Comparison of ENCODE assay signal across 17 mouse cellular contexts in genomic region chr13:44906141-44906540, GRCm38 (mm10).
DNase-seq lines count a peak whose midpoint lies in the region; ATAC-seq lines count a peak whose summit lies in the region.
"Had no signal": no experiment of that assay in that cellular context is flagged by ENCODE, and none has a peak within 500 bp of the region (broad histone marks: within the 10 kb centered on the region; RNA-seq: fewer than 3 reads in every experiment).

No protein-coding gene starts in this region.

- no peak overlapping the region for H3K4me2 ChIP-seq in kidney, embryonic 14.5 days (replicated peaks; ENCODE audit: low read depth, low read length)
- H3K4me2 ChIP-seq: embryonic facial prominence, embryonic 12.5 days; heart, embryonic 12.5 days; hindbrain, embryonic 14.5 days had no signal

- intact Hi-C loops in left cerebral cortex, postnatal 36 days (cut with DNase I): loop anchor here (5.0 kb wide), 1 partner anchor 34 kb away; no protein-coding TSS in a partner anchor

- H3K9ac ChIP-seq in kidney, embryonic 14.5 days (ENCODE audit: low read depth, low read length): no peak overlapping the region
- H3K9ac ChIP-seq: embryonic facial prominence, embryonic 12.5 days; heart, embryonic 12.5 days; hindbrain, embryonic 14.5 days had no signal

- no peak overlapping the region for H3K27ac ChIP-seq in kidney, embryonic 14.5 days (ENCODE audit: low read depth, low read length)
- H3K27ac ChIP-seq in heart, embryonic 10.5 days: no peak overlapping the region
- H3K27ac ChIP-seq: embryonic facial prominence, embryonic 12.5 days; hindbrain, embryonic 14.5 days had no signal

- WGBS in kidney, embryonic 14.5 days: 82% methylated on average over 11 of the region's 11 CpGs
- 93% methylated on average over 11 of the region's 11 CpGs for WGBS in heart, embryonic 10.5 days

- no peaks in the 10 kb centered on the region for H3K27me3 ChIP-seq in kidney, embryonic 14.5 days (ENCODE audit: control insufficient read depth, insufficient read depth, low read length)
- H3K27me3 ChIP-seq in heart, embryonic 10.5 days (ENCODE audit: insufficient read depth, poor library complexity, severe bottlenecking): no peaks in the 10 kb centered on the region
- H3K27me3 ChIP-seq: embryonic facial prominence, embryonic 12.5 days; heart, embryonic 12.5 days had no signal

- peaks cover 7% of the 10 kb centered on the region; the same call in 1 of the 2 replicates for H3K4me1 ChIP-seq in kidney, embryonic 14.5 days (ENCODE audit: control insufficient read depth, insufficient read depth, low read length)
- H3K4me1 ChIP-seq in heart, embryonic 10.5 days: peaks cover 17% of the 10 kb centered on the region; the same call in 1 of the 2 replicates

- peaks cover 58% of the 10 kb centered on the region for H3K36me3 ChIP-seq in kidney, embryonic 14.5 days (ENCODE audit: control insufficient read depth, insufficient read depth, low read length)
- H3K36me3 ChIP-seq in heart, embryonic 10.5 days: peaks cover 81% of the 10 kb centered on the region

- DNase-seq in kidney, adult 11 months: peak; percentile 85
- DNase-seq in kidney, adult 18-20 months: peak; percentile 66
- peak; percentile 74 for DNase-seq in kidney, postnatal 14 days
- no peak for DNase-seq in left cerebral cortex, postnatal 36 days (ENCODE audit: low spot score in 2 of 2)
- DNase-seq in natural killer cell, adult 2 months (ENCODE audit: low spot score in 2 of 2): no peak
- no peak for DNase-seq in heart, embryonic 10.5 days (ENCODE audit: low spot score)
- DNase-seq: adrenal gland, postnatal 10 days; gastrocnemius, postnatal 25 days; layer of hippocampus, adult 9-11 months; lung, postnatal 10 days; thymus, postnatal 14 days had no signal

- ATAC-seq in kidney, embryonic 14.5 days (ENCODE audit: low FRiP score, low TSS enrichment): no peak
- ATAC-seq: intestine, embryonic 16.5 days; midbrain, embryonic 16.5 days had no signal

- H3K9me3 ChIP-seq in kidney, embryonic 14.5 days (ENCODE audit: control insufficient read depth, low read length): no peaks in the 10 kb centered on the region
- H3K9me3 ChIP-seq in heart, embryonic 10.5 days: no peaks in the 10 kb centered on the region
- H3K9me3 ChIP-seq: embryonic facial prominence, embryonic 12.5 days; heart, embryonic 12.5 days had no signal

- no peak overlapping the region for H3K4me3 ChIP-seq in kidney, embryonic 14.5 days (ENCODE audit: low read length)
- H3K4me3 ChIP-seq in heart, embryonic 10.5 days: no peak overlapping the region
- H3K4me3 ChIP-seq: embryonic facial prominence, embryonic 12.5 days; heart, embryonic 12.5 days had no signal

Comparison
In these comparisons a context has a peak if more than half of its experiments do, and no peak if none do; other contexts are left out.
1. DNase-seq: peak in kidney, adult 11 months (single experiment), kidney, adult 18-20 months (single experiment) and kidney, postnatal 14 days (single experiment); none in left cerebral cortex, postnatal 36 days (0 of 2), natural killer cell, adult 2 months (0 of 2) and heart, embryonic 10.5 days (single experiment).